Mouse (Mus musculus) testis, adult 2 months (tissue): ENCODE results near the gene B3galt4.

ENCODE experiments used
- CTCF ChIP-seq: fragments of 200-500 bp; IDR thresholded peaks from 2 replicates; pipeline ENCODE4 v1.5.1; 2012; ENCODE audit warnings: low read depth, mild to moderate bottlenecking, inconsistent platforms, low read length, moderate library complexity; ENCODE audit not compliant: control insufficient read depth, insufficient read depth, insufficient replicate concordance
- POLR2A ChIP-seq: fragments of 200-500 bp; IDR thresholded peaks from 2 replicates; pipeline ENCODE4 v1.6.1; 2012; ENCODE audit warnings: low read depth, mild to moderate bottlenecking, inconsistent platforms, low read length, moderate library complexity; ENCODE audit not compliant: control insufficient read depth

- TF ChIP-seq POLR2A (no peak), CTCF (no peak)
Measured at GRCm38 (mm10) chr17:33916294-33916693, 35.0 kb downstream of the B3galt4 start.
